Mouse (Mus musculus): ENCODE data around the gene Tnni2. TPM values are rescaled to one million over a fixed set of nuclear protein-coding genes. Genes with fewer than 3 reads are reported as not detected.
"Not testable (repeated sequence)": the region's sequence is repeated elsewhere in the genome, so short reads cannot be mapped to it uniquely, and the experiment has no call there.

The Tnni2 gene
- total RNA-seq (2022), result 1 to 10 TPM; 1.2 to 4.9 (median 2.7) TPM

DNA sequence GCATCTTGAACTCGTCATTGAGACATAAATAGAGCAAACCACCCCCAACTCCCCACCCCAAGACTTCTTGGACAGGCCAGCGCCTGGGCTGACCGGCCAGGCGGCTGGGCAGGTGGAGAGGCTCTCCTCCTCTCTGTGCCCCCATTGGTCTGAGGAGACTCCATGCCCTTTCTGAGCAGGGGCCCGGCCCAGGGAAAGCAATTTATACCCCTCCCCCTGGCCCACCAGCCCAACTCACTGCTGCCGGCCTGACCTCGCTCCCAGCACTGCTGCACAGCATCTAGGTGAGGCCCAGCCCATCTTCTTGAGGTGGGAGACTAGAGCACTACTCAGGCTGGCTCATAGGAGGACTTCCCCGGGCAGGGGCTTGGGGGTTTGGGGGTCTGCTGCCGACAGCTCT lies at the start of gene Tnni2:
Tnni2 (plus strand) TSS at position 224 of the 400 bp plus-strand sequence.
- DNase-seq (ENCODE audit: low spot score in 2 of 2), result no peak

GRCm38 (mm10) chr7:142393191-142393590 lies 48.4 kb upstream of the Tnni2 start:
- DNase-seq (ENCODE audit: low spot score in 2 of 2), result no peak

DNA sequence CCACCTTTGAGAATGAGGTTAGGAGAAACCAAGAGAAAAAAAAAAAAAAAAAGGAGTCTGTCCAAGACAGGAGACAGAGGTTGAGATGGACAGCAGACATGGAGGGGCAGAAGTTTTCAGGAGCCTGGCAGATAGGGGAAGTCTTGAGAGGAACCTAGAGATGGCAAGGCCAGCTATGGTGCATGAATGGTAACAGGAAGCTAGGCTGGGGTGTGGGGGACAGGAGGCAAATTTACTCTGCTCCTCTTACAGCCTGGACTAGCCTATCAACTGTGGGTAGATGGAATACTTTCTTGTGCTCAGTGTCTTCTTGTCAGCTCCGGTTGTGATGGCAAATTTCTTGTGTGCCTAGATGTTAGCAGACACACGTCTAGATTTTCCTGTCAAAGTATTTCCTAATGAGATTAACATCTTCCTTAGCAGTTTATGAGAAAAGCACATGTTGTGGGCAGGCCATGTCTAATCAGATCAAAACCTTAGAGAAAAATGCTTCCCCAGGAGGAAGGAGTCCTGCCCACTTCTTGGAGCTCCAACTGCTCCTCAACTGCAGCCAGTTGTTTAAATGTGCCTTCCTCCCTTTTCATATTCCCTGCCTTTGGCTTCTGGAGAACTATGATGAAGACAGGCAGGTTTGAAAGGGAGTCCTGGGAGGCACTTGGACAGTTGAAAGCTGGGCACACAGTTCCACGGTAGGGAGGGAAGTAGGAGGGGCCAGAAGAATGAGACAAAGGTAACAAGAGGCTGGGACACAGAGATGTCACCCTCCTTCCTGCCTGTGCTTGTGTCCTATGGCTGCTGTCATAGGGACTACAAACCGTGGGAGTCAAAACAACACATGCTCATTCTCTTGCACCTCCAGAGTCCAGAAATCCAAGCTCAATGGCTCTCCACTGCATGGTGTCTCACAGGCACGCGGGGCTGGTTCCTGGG lies 47.1 kb upstream of the Tnni2 start:
- no peak for DNase-seq (ENCODE audit: low spot score in 2 of 2)

DNA sequence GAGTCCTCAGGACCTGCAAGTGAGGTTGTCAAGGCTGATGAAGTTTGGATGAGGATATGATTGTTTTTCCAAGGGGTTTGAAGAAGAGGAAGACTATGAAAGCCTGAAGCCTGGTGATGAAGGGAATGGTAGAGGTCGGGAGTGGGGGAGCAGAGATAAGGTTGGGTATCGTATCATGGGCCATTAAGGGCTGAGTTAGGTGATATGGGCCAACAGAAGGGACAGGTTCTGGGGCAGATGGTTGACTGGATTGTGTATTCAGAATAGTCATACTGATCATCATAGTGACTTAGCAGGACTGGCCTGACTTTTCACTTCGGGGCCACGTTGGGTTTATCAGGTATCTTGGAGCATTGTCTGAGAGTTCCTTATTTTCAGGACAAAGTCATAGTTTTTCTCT lies 46.1 kb upstream of the Tnni2 start:
- DNase-seq (ENCODE audit: low spot score in 2 of 2), result no peak

DNA sequence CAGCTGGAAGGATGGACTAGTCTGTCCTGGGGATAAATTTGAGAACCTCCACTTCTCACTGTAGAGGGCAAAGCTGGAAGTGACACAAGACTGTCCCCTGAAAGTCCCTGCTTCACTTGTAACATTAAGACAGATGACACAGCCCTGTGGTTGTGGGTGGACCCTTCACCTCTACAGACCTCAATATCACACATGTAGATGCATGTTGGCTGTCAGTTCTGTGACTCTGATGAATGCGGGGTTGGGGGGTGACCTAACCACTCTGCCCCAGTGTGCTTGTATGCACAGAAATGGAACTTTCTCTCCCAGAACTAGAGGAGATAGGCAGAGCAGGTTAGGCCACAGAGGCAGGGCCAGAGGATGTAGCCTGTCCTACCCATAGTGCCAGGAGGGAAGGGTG lies 45.0 kb upstream of the Tnni2 start:
- no peak for DNase-seq (ENCODE audit: low spot score in 2 of 2)

DNA sequence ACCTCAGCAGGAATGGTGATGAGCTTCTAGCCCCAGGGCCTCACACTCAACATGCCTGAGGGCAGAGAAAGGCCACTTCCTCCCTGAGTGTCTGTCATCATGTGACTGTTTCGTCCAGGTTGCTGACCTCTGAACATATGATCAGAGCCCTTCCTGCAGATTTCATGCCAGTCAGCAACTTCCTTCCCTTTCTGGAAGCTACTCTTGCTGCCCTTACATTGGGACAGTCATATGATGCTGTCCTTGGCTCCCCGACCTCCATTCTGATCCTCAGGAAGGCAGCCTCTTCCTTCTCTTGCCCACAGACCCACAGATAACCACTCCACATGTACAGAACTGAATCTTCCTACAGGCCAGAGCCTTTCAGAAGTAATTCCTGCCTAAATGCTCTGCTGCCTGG lies 43.6 kb upstream of the Tnni2 start:
- DNase-seq (ENCODE audit: low spot score in 2 of 2), result no peak

DNA sequence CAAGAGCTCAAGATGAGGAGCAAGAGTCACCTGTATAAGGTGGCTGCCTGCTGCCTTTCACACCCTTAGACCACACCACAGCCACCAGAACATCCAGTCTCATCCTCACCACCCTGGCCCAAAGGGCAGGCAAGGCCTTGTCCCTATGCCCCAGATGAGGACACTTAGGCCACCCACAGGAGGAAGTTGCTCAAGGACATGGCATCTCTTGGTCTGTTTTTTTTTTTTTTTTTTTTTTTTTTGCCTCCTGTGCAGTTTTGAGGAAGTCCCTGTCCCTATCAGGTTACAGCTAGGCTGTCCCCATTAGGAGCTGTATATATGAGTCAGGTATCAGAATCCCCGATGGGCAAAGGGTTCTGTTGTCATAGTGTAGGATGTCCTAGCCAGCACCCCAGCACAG lies 42.4 kb upstream of the Tnni2 start:
- no peak for DNase-seq (ENCODE audit: low spot score in 2 of 2)

- DNase-seq (ENCODE audit: low spot score in 2 of 2), result no peak
Measured at GRCm38 (mm10) chr7:142400112-142400749, 41.4 kb upstream of the Tnni2 start.

- no peak for DNase-seq (ENCODE audit: low spot score in 2 of 2)
Measured at GRCm38 (mm10) chr7:142400750-142401142, 40.9 kb upstream of the Tnni2 start.

- DNase-seq (ENCODE audit: low spot score in 2 of 2), result no peak
Measured at GRCm38 (mm10) chr7:142403591-142403990, 38.0 kb upstream of the Tnni2 start.

DNA sequence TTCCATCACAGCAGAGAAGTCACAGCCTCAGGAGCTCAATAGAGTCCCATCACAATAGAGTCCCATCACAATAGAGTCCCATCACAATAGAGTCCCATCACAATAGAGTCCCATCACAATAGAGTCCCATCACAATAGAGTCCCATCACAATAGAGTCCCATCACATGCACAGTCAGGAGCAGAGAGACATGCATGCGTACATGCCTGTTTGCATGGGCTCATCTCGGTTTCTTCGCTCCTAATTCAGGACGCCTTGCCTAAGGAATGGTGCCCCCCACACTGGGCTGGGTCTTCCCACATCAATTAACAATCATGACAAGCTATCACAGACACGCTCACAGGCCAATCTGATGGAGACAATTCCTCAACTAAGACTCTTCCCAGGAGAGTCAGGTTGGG lies 36.5 kb upstream of the Tnni2 start:
- DNase-seq (ENCODE audit: low spot score in 2 of 2), result not testable (repeated sequence)

DNA sequence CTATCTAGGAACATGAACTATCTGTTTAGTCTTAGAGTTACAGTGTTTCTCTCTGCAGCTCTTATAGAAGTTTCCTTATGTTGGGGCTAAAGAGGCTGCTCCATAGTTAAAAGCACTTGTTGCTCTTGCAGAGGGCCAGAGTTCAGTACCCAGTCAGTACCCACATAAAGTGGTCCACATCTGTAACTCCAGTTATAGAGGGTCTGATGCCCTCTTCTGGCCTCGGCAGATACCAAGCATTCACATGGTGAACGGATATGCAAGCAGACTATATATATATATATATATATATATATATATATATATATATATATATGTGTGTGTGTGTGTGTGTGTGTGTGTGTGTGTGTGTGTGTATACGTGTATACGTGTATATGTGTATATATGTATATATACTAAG lies 33.7 kb upstream of the Tnni2 start:
- DNase-seq (ENCODE audit: low spot score in 2 of 2), result no peak

GRCm38 (mm10) chr7:142408686-142409085 lies 32.9 kb upstream of the Tnni2 start:
- no peak for DNase-seq (ENCODE audit: low spot score in 2 of 2)

GRCm38 (mm10) chr7:142409603-142410002 lies 32.0 kb upstream of the Tnni2 start:
- no peak for DNase-seq (ENCODE audit: low spot score in 2 of 2)

- DNase-seq (ENCODE audit: low spot score in 2 of 2), result no peak
Measured at GRCm38 (mm10) chr7:142413285-142413684, 28.3 kb upstream of the Tnni2 start.

DNA sequence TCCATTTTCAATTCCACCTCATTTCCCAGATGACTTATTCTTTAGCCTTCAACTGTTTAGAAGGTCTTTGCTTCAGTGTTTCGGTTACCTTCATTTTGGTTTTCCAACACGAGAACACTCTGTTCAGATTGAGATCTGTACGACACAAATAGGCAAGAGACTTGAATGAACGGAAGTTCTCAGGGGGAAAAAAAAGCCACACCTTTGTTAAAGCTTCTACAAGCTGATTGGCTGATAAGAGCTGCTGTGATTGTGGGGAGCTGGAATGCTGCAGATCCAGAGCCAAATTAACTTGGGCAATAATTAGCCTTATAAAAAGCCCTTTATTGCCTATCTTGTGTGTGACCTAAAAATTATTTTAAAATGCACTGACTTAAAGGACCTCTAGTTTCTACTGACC lies 26.3 kb upstream of the Tnni2 start:
- no peak for DNase-seq (ENCODE audit: low spot score in 2 of 2)

GRCm38 (mm10) chr7:142416225-142416624 lies 25.4 kb upstream of the Tnni2 start:
- no peak for DNase-seq (ENCODE audit: low spot score in 2 of 2)

DNA sequence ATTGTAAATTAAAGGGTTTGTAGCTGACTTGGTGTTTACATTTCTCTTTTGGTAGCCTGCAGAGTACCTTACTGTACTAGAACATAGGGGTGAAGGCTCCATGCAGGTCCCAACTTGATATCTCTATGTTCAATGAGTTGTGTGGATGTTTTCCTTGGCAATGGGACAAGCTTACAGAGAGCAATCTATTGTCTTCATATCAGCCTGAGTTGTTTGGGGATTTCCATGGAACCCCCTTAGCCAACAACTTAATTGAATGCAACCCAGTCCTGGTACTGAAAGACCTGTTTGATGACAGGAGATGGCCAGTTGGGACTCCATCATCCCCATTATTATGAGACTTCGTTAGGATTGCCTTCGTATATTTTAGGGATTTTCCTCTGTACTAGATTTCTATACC lies 23.6 kb upstream of the Tnni2 start:
- DNase-seq (ENCODE audit: low spot score in 2 of 2), result no peak

- no peak for DNase-seq (ENCODE audit: low spot score in 2 of 2)
Measured at GRCm38 (mm10) chr7:142418679-142419078, 22.9 kb upstream of the Tnni2 start.

DNA sequence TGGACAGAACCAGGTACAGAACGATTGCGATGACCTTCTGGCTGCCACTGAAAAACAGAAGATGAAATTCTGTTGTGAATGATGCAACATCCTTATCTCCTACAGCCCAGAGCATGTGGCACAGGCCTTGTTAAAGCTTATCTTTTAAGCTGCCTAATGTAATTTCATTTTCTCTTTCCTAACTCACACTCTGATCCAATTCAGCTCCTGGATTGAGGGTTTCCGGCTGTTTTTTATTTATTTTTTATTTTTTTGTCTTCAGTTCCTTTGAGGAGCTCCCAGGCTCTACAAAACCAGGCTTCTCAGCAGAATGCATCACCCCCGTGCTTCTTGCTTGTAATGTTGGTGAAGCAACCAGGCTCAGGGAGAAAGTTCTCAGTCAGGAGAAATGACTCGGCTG lies 21.7 kb upstream of the Tnni2 start:
- DNase-seq (ENCODE audit: low spot score in 2 of 2), result no peak

- no peak for DNase-seq (ENCODE audit: low spot score in 2 of 2)
Measured at GRCm38 (mm10) chr7:142421826-142422225, 19.8 kb upstream of the Tnni2 start.

GRCm38 (mm10) chr7:142425641-142426213 lies 15.9 kb upstream of the Tnni2 start:
- DNase-seq (ENCODE audit: low spot score in 2 of 2), result no peak
